Mouse (Mus musculus) liver, postnatal 0 days (tissue): ENCODE measurements around the gene Cyth1. TPM values are rescaled to one million over a fixed set of nuclear protein-coding genes. Genes with fewer than 3 reads are reported as not detected.

ENCODE experiments used
- ATAC-seq: fragments of 200-750 bp; cut with Nextera tagmentation; 2 replicates; pipeline ENCODE4 v1.8.0; 2017; ENCODE audit warnings: mild to moderate bottlenecking, moderate library complexity
- DNase-seq: peaks from one replicate; pipeline ENCODE4 v3.0.0-alpha.2; 2016
- H3K27ac ChIP-seq: fragments of 300-500 bp; sonication (generic); 2 replicates; pipeline ENCODE4 v1.5.1; 2014; ENCODE audit warnings: antibody characterized with exemption, moderate library complexity, mild to moderate bottlenecking, low read depth
- H3K27me3 ChIP-seq: fragments of 300-500 bp; sonication (generic); 2 replicates; pipeline ENCODE4 v1.6.1; 2014; ENCODE audit warnings: low read length, control low read depth, mixed read lengths; ENCODE audit not compliant: insufficient read depth
- H3K36me3 ChIP-seq: fragments of 300-500 bp; sonication (generic); replicated peaks from 2 replicates; pipeline ENCODE4 v1.6.1; 2014; ENCODE audit warnings: mild to moderate bottlenecking, control low read depth, low read length, moderate library complexity, mixed read lengths; ENCODE audit not compliant: insufficient read depth
- H3K4me1 ChIP-seq: fragments of 300-500 bp; sonication (generic); 2 replicates; pipeline ENCODE4 v1.6.1; 2014; ENCODE audit warnings: antibody characterized with exemption, mild to moderate bottlenecking, control low read depth; ENCODE audit not compliant: insufficient read depth
- H3K4me2 ChIP-seq: fragments of 300-500 bp; sonication (generic); 2 replicates; pipeline ENCODE4 v1.6.1; 2014; ENCODE audit warnings: low read depth, mild to moderate bottlenecking, low read length, moderate library complexity, mixed read lengths
- H3K4me3 ChIP-seq: fragments of 300-500 bp; sonication (generic); 2 replicates; pipeline ENCODE4 v1.5.1; 2014; ENCODE audit warnings: low read depth, low read length
- H3K9ac ChIP-seq: fragments of 300-500 bp; sonication (generic); replicated peaks from 2 replicates; pipeline ENCODE4 v1.6.1; 2014; ENCODE audit warnings: mild to moderate bottlenecking, moderate library complexity
- H3K9me3 ChIP-seq: fragments of 300-500 bp; sonication (generic); 2 replicates; pipeline ENCODE4 v1.6.1; 2016; ENCODE audit warnings: mild to moderate bottlenecking, control low read depth, low read length, mixed read lengths
- CTCF ChIP-seq: sonication (generic); IDR thresholded peaks from 2 replicates; pipeline ENCODE4 v1.5.1; 2016; ENCODE audit warnings: antibody characterized with exemption, low read depth
- EP300 ChIP-seq: IDR thresholded peaks from 2 replicates; pipeline ENCODE4 v1.6.1; 2016; ENCODE audit warnings: antibody characterized with exemption, low read depth, mild to moderate bottlenecking
- WGBS: fragments of 180-500 bp; shearing (Covaris S2); extraction: QIAGEN DNeasy Blood & Tissue Kit; methylation state at CpG from one replicate; pipeline ENCODE4 v1.1.7; 2014; ENCODE audit not compliant: insufficient replicate concordance; 5-methylcytosine and 5-hydroxymethylcytosine counted together
- polyA plus RNA-seq: library from polyadenylated mRNA; unstranded; fragments of >200 nt; fragmentation: Nextera tagmentation; extraction: Ambion mirVana; gene quantifications from 2 replicates; pipeline ENCODE4 v1.2.1, GENCODE M21; 2015

The Cyth1 gene
- polyA plus RNA-seq, 1 experiment from 2014 or later: 7.0 TPM

DNA sequence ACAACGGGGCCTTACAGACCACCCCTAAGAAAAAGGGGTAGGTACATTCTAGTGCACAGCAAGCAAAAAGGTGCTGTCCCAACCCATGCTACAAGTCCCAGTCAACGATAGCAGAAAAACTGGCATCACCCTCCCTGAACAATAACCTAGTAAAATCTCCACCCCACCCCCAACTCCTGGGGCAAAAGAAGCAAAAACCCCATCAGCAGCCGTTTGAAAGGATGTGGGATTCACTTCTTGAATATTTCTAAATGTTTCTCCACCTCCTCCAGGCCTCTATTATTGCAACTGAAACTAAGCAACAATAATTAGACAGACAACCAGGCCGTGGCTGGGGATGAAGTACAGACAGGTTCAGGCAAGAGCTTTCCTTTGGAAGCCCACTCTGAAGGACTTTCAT is 8.0 kb downstream of the Cyth1 start:
- no peak for DNase-seq
- H3K36me3 ChIP-seq: no peaks in the 10 kb centered on the region
- H3K9me3 ChIP-seq: no peaks in the 10 kb centered on the region
- no peak overlapping the region for H3K4me2 ChIP-seq
- H3K27me3 ChIP-seq: no peaks in the 10 kb centered on the region
- no peak overlapping the region for H3K27ac ChIP-seq
- WGBS: 65% methylated on average over 4 of the region's 4 CpGs
- no peak overlapping the region for H3K9ac ChIP-seq
- no peak overlapping the region for H3K4me3 ChIP-seq
- TF ChIP-seq CTCF (no peak), EP300 (no peak)
- ATAC-seq: no peak
- peaks cover 63% of the 10 kb centered on the region for H3K4me1 ChIP-seq

DNA sequence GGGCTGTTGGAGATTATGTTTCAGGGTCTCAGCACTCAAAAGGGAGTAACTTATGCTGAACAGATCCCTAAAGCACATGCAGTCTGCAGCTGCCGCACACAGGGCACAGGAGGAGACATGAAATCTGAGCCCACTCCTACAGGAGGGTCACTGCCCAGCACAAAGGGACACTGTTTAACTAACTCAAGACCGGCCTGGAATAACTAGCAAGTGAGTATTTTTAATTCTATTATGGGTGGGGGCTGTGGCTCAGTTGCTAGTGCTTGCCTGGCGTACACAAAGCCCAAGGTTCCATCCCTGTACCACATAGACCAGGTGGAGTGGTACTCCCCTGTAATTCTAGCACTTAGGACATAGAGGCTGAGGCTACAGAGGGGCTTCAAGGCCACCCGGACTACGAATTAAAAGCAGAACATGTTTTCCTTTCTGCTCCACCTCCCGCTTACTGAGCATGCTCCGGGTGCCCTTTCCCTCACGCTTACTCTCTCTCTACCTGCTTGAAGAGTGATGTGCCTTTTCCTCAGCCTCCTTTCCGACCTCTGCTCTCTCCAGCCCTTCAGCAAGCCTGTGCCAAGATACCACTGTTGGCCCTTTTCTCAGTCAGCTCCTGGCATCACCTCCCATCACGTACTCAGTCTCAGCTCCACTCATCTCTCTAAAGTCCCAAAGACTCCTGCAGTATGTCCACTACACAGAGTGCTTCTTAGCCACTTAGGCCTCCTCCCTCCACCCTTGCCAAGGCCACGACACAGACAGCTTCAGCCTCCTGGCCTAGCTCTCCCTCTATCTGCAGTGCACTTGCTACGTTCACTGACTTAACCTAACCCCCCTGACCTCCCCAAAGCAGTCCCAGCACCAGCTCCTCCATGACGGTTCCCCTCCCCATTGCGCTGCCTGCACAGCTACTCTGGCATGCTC is 8.9 kb downstream of the Cyth1 start:
- Histone ChIP-seq H3K9me3 (no peaks in the 10 kb centered on the region), H3K4me1 (peaks cover 60% of the 10 kb centered on the region), H3K27ac (no peak overlapping the region), H3K36me3 (no peaks in the 10 kb centered on the region), H3K27me3 (no peaks in the 10 kb centered on the region), H3K9ac (0 out of 2 replicates have a peak overlapping the region, but pooled peaks have one; percentile 11), H3K4me3 (no peak overlapping the region), H3K4me2 (no peak overlapping the region)
- ATAC-seq: no peak
- TF ChIP-seq EP300: no peak
- TF ChIP-seq CTCF: no peak
- no peak for DNase-seq
- WGBS: 68% methylated on average over 14 of the region's 14 CpGs

DNA sequence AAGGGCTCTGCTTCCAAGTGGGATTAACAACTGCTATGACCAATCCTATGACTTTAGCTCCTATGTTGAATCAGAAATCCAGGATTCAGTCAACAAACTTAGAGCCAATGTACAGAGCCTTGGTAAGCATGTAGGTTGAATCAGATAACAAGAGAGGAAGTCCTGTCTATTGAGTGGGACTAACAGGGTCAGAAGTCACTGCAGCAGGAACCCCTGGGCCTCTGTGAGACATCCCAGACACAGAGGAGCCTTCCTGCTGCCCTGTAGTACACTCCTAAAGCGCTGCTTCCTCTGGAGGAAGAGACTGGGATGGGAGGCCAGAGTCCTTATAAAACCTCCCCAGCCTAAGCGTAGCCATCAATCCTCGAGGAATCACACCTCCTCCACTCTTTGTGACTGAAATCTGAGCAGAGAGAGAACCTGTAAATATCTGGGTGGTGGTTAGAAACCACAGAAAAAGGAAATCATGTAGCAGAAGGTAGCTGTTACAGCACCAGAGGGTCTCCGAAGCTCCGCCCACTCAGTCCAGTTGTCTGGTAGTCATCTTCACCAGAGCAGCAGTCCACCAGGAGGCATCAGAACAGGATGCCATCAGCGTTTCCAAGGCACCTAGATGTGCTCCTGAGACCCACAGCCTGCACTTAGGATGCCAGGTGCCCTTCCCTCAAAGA is 11.7 kb downstream of the Cyth1 start:
- Histone ChIP-seq H3K27me3 (no peaks in the 10 kb centered on the region), H3K4me2 (no peak overlapping the region), H3K9ac (0 out of 2 replicates have a peak overlapping the region, but pooled peaks have one; percentile 30), H3K9me3 (no peaks in the 10 kb centered on the region), H3K36me3 (no peaks in the 10 kb centered on the region), H3K4me1 (peaks cover 58% of the 10 kb centered on the region), H3K27ac (peak overlapping the region; percentile 66), H3K4me3 (no peak overlapping the region)
- 33% methylated on average over 6 of the region's 6 CpGs for whole genome bisulfite sequencing
- ATAC-seq (peak; percentile 70), DNase-seq (no peak)
- peak; percentile 27; the same call in 1 of the 2 replicates for TF ChIP-seq CTCF
- TF ChIP-seq EP300: 0 out of 2 replicates have a peak, but pooled peaks have one; percentile 25

DNA sequence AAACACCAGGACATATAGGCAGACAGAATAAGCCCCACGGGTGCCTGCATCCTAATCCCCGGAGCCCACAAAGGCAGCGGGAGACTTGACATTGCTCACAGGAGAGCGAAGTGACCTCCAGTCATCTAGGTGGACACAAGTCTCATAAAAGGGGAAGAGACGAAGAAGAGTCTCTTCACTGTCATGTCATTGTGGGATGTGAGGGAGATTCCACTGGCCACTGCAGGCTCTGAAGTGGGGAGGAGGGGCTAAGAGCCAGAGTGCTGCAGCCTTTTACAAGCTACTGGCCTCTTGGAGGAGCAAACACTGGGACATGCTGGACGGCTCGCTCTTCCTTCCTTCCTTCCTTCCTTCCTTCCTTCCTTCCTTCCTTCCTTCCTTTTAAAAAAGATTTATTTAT is 13.5 kb downstream of the Cyth1 start:
- Histone ChIP-seq H3K4me1 (peaks cover 57% of the 10 kb centered on the region), H3K27me3 (no peaks in the 10 kb centered on the region), H3K36me3 (no peaks in the 10 kb centered on the region), H3K27ac (peak overlapping the region; percentile 64), H3K4me3 (no peak overlapping the region), H3K4me2 (no peak overlapping the region), H3K9ac (no peak overlapping the region), H3K9me3 (no peaks in the 10 kb centered on the region)
- TF ChIP-seq EP300 (no peak), CTCF (no peak)
- 71% methylated on average over 7 of the region's 7 CpGs for WGBS
- 0 out of 2 replicates have a peak, but pooled peaks have one; percentile 24 for ATAC-seq
- no peak for DNase-seq

DNA sequence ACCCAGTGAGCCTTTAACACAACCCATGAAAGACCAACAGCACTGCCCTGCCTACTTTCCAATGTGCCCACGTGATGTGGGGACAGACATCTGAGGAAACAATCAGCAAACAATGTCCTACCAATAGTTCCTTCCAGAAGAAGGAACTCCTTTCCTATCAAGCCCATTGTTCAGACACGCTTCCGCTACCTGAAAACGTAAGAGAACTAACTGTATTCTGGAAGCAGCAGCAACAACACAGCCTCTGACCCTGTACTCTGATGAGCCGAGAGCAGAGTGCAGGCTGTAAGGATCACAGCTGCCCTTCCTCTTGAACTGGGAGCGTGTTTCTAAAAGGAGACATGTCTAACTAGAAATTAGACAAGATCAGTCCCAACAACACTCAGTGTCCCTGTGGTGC is 13.9 kb downstream of the Cyth1 start:
- no peak overlapping the region for H3K4me2 ChIP-seq
- ATAC-seq (peak; percentile 40), DNase-seq (no peak)
- H3K4me1 ChIP-seq: peaks cover 54% of the 10 kb centered on the region
- H3K9me3 ChIP-seq: no peaks in the 10 kb centered on the region
- H3K27me3 ChIP-seq: no peaks in the 10 kb centered on the region
- H3K4me3 ChIP-seq: no peak overlapping the region
- TF ChIP-seq EP300 (no peak), CTCF (no peak)
- H3K36me3 ChIP-seq: no peaks in the 10 kb centered on the region
- no peak overlapping the region for H3K9ac ChIP-seq
- peak overlapping the region; percentile 64 for H3K27ac ChIP-seq
- 56% methylated on average over 6 of the region's 6 CpGs for WGBS

DNA sequence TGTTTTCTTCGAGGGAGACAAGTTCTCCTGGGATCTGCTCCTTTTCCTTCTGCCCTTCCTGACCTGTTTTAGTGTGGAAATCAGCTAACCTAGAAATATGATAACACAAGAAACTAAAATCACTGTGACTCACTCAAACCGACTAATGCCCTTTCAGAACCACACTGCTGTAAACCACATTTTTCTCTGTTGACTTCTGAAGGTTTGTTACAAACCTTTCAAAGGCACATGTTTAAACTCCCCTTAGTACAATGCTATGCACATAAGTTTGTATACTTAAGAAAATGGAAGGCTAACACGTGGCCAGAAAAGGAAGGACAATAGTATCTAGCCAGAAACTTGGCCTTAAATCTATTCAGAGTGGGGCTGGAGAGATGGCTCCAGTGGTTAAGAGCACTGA is 14.5 kb downstream of the Cyth1 start:
- ATAC-seq (no peak), DNase-seq (no peak)
- Histone ChIP-seq H3K4me3 (no peak overlapping the region), H3K4me1 (peaks cover 52% of the 10 kb centered on the region), H3K27ac (no peak overlapping the region), H3K36me3 (no peaks in the 10 kb centered on the region), H3K27me3 (no peaks in the 10 kb centered on the region), H3K9me3 (no peaks in the 10 kb centered on the region), H3K9ac (no peak overlapping the region), H3K4me2 (no peak overlapping the region)
- TF ChIP-seq EP300 (no peak), CTCF (no peak)
- 69% methylated on average over 3 of the region's 3 CpGs for WGBS
